Mouse (Mus musculus) layer of hippocampus, postnatal 10 days (tissue): ENCODE results near the gene Dclk1. TPM values are rescaled to one million over a fixed set of nuclear protein-coding genes. Genes with fewer than 3 reads are reported as not detected.

Experiments used
- DNase-seq, 2 experiments: peaks; one replicate each; pipeline ENCODE4 v3.0.0; 2021; ENCODE audit warnings: low spot score in 2 of 2
- total RNA-seq, 2 experiments: library from RNA; stranded (reverse); gene quantifications; 2 replicates each; pipeline ENCODE4 v1.2.3; 2021

The Dclk1 gene
- total RNA-seq, 2 experiments from 2014 or later, result 632 to 743 TPM

DNA sequence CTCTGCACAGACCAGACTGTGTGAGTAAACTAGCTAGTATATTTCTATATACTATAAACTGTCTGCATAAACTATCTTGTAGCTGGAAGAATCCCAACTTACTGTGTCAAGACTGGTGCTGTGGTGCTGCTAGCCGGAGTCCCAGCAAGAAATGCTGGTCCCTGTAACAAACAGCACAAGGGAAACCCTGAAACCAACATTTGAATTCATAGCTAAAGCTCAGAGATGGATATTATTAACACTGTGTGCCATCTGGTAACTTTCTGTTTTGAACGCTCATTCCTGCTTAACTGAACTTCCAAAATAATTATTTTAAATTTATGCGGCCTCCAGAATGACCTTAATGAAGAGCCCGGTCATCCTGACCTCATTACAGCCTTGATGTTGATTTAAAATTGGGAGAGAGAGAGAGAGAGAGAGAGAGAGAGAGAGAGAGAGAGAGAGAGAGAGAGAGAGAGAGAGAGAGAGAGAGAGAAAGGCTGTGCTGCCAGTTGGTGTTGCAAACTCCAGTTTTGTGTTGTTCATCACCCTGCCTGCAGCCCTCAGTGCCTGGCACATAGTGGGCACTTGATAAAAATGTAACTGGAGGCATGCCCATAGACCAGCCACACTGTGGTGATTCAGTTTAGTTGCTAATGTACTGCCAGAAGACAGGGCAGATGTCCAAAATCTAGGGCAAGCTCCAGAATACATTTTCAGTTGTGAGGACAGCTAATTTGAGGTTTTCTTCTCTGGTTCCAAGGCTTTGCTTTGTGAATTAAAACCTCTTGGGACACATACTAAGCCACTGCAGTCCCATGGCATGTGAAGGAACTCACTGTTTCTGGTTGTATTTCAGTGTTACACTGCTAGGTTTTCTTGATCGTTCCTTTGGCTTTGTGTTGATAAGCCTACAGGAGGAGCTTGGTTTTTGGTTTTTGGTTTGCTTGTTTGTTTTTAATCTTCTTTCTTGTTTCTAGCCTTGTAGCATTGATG lies 205.6 kb downstream of the Dclk1 start:
- peak; percentile 69 to 77 for DNase-seq

DNA sequence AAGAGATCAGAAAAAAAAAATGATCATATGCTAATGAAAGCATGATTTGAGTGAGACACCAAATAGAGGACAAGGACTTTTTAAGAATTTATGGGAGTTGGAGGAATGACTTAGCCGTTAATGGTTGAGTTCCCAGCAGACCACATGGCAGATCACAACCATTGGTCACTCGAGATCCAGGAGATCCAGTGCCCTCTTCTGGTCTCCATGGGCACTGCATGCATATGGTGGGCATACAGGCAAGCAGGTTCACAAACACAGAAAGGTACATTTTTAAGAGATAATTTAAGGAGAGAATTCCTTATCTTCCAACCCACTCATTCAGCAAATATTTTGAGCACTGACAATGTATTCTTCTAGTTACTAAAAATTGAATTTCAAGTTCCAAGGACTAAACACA lies 207.0 kb downstream of the Dclk1 start:
- no peak for DNase-seq

DNA sequence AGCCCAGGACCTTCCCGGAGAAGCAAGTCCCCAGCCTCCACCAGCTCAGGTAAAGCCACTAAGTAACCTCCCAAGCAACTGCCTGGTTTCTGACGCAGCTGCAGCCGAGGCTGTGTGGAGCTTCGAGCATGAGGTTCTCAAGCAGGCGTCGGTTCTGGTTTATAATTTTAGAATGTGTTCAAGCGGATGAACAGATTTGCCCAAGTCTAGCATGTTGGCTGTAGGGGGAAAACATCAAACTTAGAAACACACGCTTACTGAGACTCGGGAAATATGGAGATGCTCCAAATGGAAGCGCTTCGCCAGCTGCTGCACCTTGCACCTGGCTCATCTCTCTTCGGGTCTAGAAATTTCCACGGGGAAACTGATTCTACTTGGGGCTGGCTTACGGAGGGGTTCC lies 208.9 kb downstream of the Dclk1 start:
- peak in 1 of 2 experiments; percentile 31 for DNase-seq

DNA sequence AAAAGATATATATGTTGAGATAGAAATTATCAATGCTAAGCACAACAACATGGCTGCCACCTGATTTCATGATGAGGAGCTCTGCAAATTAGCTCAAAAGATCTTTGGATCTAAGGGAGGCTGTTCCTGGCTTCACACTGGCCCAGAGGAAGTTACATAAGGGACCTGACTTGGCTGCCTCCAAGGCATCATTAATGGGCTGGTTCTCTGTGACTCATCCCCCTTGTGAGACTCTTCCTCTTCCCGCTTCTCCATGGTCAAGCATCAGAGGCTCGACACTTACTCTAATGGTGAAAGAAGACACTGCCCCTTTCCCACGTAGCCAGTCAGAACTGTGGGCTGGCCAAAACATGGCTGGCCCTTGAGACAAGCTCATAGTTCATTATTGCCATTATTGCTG lies 209.7 kb downstream of the Dclk1 start:
- no peak for DNase-seq

DNA sequence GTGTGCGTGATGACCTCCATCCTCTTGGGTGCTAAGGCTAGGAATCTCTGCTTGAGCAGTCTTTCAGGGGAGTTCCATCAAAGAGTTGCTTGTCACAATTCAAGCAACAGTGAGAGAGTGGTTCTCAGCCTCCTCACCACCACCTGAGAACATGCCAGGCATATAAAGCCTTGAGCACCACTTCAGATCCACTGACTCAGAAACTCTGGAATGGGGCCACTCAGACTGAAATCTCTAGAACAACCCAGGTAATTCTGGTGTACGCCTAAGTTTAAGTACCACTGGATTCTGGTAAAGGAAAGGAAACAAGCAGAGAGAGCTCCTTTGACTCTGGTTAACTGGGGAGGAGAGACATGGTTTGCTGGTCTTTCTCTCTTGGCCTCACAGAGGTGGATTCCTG lies 210.3 kb downstream of the Dclk1 start:
- DNase-seq, result no peak

DNA sequence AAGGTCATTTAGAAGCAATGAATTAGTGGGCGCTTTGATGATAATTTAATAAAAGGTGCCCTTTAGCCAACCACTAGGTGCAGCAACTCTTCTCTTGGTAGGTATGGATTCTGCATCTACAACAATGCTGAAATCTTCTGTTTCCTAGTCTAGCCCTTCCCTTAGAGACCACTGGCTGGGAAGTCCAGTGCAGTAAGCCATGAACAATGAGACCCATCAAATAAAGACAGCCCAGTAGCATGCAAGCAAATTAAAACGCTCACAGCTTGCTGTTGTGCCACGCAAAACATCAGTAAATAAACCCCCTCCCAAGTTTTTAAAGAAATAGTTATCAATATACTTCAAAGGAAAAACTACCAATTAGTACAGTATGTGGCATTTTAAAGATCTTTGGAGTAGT lies 218.9 kb downstream of the Dclk1 start:
- DNase-seq, result no peak

DNA sequence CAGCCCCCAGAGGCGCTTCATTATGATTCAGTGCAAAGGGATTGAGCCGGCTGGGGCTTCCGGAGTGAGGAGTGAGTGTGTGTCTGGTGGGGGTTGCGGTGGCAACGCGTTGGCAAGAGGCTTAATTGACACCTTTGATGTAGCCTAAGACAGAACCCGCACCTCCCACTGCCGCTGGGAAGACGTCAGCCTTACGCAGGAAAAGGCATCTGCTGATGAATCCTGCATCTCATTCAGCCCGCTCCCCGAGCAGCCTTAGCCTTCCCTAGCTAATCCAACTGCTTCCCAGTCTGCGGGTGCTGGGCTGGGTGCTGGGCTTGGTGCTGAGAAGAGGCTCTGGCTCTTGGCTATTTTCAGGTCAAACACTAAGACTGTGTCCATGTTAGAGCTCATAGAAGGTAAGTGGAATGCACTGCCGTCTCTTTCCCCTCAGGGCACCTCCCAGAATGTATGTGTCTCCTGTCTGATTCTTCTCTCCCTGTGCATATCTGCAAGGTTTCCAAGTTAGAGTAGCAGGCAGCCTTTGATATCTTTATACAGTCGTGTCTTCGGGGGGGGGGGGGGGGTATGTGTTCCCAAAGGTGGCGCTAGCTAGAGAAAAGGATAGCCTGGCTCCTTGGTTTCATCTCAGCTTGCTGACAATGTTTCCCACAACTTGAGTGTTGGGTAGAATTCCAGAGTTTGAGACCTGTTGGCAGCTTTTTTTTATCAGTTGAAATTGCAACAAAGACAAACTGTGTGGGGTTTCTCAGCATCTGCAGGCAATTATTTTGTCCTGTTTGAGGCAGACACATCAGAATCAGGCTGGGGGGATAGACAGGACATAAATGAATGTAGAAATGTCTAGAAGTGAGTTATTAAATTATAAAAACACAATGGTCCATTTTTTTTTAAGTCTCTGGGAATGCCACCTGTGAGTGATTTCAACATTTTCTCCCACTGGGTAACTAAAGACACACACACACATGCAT lies 219.8 kb downstream of the Dclk1 start:
- peak; percentile 81 to 82 for DNase-seq

DNA sequence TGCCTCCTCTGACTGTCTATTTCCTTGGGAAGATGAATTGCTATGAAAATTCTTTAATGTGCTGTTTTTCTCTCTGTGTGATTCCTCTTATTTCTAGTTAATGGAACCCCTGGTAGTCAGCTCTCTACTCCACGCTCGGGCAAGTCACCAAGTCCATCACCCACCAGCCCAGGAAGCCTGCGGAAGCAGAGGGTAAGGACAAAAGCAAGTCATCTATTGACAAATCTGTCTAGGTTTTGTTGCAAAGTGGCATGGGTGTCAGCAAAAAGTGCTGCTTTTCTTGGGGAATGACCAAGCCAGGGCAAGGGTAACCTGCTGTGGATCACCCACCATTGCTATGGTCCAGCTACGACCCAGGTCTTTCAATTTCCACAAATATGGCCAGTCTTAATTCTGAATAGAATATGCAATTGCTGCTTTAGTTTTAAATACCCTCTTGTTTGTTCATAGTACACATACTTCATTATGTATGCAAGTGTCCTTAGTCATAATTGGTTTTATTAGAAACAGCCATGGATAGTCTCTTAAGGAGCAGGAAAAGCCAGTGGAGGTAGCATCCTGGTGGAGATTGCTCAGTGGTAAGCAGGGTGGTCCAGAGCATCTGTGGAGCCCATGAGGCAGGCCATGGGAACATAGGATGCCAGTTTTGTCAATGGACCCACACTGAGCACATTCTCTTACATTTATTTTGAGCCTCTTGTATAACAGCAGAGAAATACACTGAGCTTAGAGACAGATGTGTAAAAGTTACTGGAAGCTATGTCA lies 220.9 kb downstream of the Dclk1 start:
- peak in 1 of 2 experiments; percentile 39 for DNase-seq

DNA sequence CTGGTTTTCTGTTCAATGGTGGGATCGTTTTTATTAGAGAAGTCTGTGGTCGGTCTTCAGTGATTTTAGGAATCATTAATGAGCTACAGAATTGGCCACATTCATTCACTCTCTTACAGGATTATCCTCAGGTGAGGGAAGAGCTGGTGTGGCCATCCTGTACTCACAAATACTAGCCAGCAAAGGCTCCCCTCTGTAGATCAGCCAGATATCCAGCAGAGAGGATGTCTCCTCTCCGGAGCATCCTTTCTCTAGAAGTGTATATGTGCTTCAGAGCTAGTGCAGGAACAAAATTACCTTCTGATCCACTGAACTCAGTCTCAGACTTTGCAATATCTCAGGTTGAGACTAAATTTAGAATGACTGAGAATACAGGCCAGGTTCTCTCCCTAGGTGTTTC lies 222.1 kb downstream of the Dclk1 start:
- DNase-seq, result peak in 1 of 2 experiments; percentile 10

DNA sequence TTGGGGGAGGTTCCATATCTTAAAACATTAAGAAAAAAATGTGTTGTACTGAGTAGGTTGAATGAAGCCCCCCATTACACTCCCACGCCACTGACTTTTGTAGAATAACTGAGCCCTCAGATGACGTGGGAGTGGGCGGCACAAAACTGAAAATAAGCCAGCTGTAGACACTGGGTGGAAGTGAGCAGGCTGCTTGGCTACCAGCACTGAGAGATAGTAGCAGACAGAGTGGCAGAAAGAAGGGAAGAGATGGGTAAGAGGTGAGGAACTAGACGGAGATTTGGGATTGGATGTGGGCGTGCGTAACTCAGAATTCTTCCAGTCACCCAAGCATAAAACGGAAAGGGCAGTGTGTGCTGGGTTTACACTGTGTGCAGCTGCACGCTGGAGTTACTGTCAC lies 223.6 kb downstream of the Dclk1 start:
- peak in 1 of 2 experiments; percentile 38 for DNase-seq

DNA sequence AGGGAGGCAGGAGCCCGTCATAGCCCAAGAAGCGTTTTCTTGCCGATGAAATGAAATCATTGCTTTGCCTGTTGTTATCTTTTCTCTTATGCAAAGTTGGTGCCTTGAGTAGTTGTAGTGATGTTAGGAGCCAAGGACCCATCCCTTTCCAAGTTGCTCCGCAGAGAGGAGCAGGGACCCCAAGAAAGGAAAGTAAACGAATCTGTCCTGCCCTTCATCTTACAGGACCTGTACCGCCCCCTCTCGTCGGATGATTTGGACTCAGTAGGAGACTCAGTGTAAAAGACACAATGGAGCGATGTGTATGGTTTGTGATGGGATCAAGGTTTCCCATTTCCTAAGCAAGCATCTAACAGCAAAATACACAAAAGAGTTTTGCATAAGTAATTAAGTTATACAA lies 224.2 kb downstream of the Dclk1 start:
- peak in 1 of 2 experiments; percentile 60 for DNase-seq

DNA sequence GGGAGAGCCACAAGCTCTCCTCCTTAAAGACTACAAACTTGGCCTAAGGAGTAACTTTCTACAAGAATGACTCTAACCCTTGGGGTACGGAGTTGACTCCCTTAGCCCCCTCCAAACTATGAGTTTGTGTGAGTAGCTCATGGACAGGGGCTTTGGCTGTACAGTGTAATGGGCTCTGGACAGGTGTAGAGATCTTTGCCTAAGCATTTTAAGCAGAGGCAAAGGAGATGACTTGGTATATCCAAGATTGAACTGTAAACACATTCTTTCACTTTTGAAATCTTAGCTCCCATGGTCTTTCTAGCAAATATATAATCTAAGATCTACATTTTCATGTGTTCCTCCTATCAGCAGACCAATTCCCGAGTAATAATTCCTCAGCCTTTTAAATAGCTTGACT lies 229.9 kb downstream of the Dclk1 start, which contains the start of gene Gm21954:
TSS of gene Gm21954 (minus strand) at position 101 of the 400 bp plus-strand sequence.
- DNase-seq, result no peak

DNA sequence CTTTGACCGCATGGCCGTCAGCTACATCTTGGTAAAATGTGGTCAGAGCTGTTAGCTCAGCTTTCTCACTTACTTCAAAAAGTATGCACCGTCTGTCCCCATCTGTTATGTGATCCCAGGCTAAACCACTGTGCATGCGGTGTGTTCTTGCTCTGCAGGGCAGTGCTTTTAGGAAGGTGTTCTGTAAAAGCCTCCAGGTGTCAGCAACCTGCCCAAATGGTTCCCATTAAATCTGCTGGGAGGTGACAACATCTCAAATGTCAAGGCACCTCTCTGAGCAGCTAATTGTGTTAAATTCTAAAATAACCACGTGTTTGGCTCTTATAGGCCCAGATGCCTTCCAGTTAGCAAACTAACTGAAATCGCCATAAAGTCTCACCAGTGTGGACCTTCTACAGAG lies 231.0 kb downstream of the Dclk1 start:
- DNase-seq, result no peak

DNA sequence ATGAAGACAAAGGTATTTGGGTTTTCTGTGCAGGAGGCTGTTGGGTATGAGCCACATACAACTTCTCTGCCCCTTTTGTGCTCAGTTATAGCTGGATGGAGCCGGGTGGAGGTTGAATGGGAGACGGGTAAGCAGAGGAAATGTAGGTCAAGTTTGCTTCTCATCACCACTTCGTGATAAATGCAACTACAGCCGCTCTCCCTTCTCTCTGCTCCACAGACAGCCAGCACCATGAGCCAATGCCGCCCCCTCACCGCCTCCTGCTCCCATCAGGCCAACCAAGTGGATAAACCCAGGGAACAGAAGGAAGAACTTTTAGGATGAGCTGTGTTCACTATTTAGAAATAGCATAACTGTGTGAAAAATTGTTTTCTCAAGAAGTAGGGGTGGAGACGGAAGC lies 234.5 kb downstream of the Dclk1 start:
- peak; percentile 54 to 61 for DNase-seq

DNA sequence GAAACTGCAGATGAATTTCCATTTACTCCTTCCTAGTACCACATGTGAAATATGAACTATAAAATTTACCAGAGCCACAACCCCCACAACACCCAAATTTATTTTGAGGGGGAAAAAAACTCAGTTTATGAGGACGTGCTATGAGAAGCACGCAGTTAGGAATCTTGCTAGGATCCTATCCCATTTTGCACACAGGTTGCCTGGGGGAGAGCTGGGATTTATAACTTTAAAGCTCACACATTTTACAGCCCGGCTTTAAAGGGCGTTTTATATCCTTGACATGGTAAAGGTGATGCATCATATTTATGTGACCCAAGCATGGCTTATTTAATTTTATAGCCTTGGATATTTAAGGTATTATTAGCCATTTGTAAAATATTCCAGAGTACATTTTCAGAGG lies 237.1 kb downstream of the Dclk1 start:
- no peak for DNase-seq

DNA sequence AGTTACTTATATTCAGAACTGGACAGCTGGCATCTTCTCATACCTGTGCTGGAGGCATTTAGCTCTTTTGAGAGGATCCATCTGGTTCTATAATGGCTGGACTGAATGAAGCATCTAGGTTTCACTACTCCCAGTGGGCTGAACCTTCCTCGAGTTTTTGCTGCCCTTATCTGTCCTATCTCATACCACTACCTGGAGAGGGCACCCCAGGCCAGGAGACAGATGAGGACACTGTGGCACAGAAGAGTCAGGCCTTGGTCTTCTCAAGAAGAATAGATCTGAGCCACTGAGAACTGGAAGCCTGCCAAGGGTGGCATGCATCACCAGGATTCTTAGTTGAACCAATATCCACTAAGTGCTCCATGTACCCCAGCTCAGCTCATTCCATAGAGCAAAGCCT lies 239.0 kb downstream of the Dclk1 start:
- no peak for DNase-seq

DNA sequence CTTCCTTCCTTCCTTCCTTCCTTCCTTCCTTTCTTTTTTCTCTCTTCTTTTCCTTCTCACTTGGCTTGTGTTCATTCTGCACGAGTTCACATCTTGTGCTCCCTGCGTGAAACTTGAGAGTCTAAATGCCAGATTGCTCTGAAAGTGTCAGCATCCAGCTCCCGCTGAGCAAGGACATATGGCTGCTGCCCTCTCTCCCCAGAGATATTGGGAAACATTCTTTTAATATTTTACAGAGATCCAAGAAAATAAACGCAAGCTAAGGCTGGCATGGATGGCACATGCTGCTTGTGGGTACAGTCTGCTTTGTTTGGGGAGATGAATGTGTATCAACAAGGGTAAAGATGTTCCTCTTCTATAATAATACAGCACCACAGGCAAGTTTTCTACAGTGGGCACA lies 241.2 kb downstream of the Dclk1 start:
- DNase-seq, result no peak

DNA sequence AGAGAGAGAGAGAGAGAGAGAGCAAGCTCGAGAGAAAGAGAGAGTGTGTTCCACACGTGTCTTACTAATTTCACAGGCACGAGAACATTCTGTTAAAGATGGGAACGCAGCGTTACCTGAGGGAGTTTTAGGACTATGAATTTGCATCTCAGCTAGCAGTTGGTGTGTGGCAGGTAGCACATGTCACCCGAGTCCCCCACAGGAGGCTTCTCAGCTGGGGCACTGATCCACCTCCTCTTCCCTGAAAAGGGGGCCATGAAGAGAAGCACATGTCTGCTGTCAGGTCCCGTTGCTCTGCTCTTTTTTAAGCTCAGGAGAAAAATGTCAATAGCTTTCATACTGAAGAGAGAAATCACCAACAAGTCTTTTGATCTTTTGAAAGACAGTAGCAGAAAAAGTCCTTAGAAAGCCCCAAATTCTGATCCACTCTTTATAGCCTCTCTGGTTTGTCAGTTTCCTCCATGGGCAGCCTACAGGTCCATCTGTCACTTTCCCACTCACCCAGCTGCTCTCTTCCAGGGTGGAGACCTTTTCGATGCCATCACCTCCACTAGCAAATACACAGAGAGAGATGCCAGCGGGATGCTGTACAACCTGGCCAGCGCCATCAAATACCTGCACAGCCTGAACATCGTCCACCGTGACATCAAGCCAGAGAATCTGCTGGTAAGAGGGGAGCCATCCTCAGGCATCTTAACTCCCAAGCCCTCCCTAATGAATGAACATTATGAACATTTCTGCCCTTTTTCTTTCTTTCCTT lies 247.2 kb downstream of the Dclk1 start:
- peak in 1 of 2 experiments; percentile 34 for DNase-seq

DNA sequence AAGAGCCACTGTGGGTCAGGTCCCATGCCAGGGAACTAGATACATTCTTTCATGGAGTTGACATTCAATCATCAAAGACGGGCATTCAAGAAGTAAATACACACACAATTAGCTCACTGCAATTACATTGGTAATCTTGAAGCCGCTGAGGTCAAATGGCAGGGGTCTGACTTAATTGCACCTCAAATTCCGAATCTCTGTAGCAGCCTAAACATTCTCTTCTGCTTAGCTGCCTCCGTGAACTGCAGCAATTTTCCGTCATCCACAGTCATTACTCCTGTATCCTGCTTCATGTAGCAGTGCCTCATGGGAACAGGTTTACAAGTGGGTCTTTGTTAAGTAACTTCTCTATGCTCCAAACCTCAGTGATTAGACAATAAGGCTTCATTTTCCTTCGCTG lies 249.9 kb downstream of the Dclk1 start:
- DNase-seq, result no peak

DNA sequence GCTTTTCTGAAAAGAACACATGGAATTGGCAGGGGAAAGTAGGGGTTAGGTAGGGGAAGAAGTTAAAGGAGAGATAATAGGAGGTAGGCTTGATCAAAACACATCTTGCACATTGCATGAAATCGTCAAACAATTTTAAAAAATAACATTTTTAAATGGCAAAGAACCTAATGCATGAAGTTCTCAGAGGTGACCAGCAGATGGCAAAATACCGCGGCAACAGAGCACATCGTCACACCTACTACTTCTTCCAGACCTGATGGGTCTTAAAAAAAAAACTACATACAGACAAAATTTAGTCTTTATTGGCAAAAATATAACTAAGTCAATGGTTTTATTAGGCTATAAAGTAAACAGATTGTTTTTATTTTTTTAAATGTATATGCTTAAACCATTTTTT lies 252.2 kb downstream of the Dclk1 start:
- DNase-seq, result no peak
